Mouse (Mus musculus): ENCODE measurements around the gene Slc22a28.
"Not testable (repeated sequence)": the region's sequence is repeated elsewhere in the genome, so short reads cannot be mapped to it uniquely, and the experiment has no call there.

DNA sequence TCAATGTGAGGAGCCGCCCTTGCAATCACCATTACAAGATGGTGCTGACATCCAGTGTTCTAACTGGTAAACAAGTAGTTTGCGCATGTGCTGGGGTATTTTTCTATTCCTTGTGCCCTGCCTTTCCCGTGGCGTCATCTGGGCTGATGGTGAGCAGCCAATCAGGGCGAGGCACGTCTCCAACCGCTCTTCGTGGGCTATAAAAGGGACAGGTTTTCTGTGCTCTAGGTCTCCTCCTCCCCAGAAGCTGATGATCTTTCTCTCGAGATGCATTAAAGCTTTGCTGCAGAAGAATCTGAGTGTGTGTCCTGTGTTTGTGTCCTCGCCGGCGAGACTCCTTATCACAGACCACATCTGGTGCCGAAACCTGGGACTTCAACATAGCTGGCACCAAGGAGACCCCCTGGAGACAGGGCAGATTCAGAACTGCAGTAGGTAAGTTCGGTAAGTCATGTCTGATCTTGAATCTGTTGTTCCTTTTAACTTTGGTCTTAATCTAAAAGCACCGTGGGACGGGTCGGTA lies 112.4 kb downstream of the Slc22a28 start:
- TF ChIP-seq CTCF (IDR thresholded peaks at IDR 0.05; ENCODE audit: control insufficient read depth, insufficient read depth, insufficient read length); CEBPB (IDR thresholded peaks at IDR 0.05; ENCODE audit: low read depth); MYOG (IDR thresholded peaks at IDR 0.05; ENCODE audit: control insufficient read depth, extremely low read depth, insufficient read length); USF1 (IDR thresholded peaks at IDR 0.05; ENCODE audit: low read depth): not testable (repeated sequence)
